Comparison of ENCODE assay signal across 27 mouse cellular contexts in genomic region chr12:49398636-49399035, GRCm38 (mm10). TPM values are rescaled to one million over a fixed set of nuclear protein-coding genes. Genes with fewer than 3 reads are reported as not detected.
DNase-seq lines count a peak whose midpoint lies in the region; ATAC-seq lines count a peak whose summit lies in the region.
"Had no signal": no experiment of that assay in that cellular context is flagged by ENCODE, and none has a peak within 500 bp of the region (broad histone marks: within the 10 kb centered on the region; RNA-seq: fewer than 3 reads in every experiment).

No protein-coding gene starts in this region.

- peak; percentile 7 for DNase-seq in embryo, embryonic 11 days
- no peak for DNase-seq in embryo, embryonic 10 days (ENCODE audit: low spot score)
- DNase-seq in midbrain, embryonic 14.5 days = peak; percentile 27
- DNase-seq in midbrain, embryonic 10.5 days (ENCODE audit: low spot score) = no peak
- DNase-seq in yolk sac, embryonic 10.5 days (ENCODE audit: low spot score) = no peak
- DNase-seq in liver = no peak
- DNase-seq: adrenal gland, postnatal 25 days; cerebellum, adult 9-10 months; gastrocnemius, adult 2 months; heart, postnatal 4 days; kidney, postnatal 36 days; left cerebral cortex, postnatal 4 days; liver, postnatal 0 days; right cerebral cortex, postnatal 4 days; thymus, postnatal 36 days had no signal

- H3K9ac ChIP-seq in midbrain, embryonic 14.5 days (replicated peaks; ENCODE audit: low read length) = no peak overlapping the region
- H3K9ac ChIP-seq in forebrain, embryonic 12.5 days = peak overlapping the region; percentile 44
- H3K9ac ChIP-seq: embryonic facial prominence, embryonic 13.5 days; heart, embryonic 15.5 days; hindbrain, embryonic 15.5 days; intestine, embryonic 15.5 days; kidney, embryonic 15.5 days; liver, postnatal 0 days; stomach, embryonic 15.5 days had no signal

- H3K36me3 ChIP-seq in midbrain, embryonic 14.5 days (ENCODE audit: control insufficient read depth, insufficient read depth, low read length) = no peaks in the 10 kb centered on the region
- no peaks in the 10 kb centered on the region for H3K36me3 ChIP-seq in midbrain, embryonic 10.5 days
- H3K36me3 ChIP-seq in forebrain, embryonic 12.5 days (replicated peaks) = no peaks in the 10 kb centered on the region
- H3K36me3 ChIP-seq: embryonic facial prominence, embryonic 13.5 days; heart, embryonic 15.5 days; hindbrain, embryonic 15.5 days; intestine, embryonic 15.5 days; kidney, embryonic 15.5 days; stomach, embryonic 15.5 days had no signal

- H3K4me2 ChIP-seq in midbrain, embryonic 14.5 days (ENCODE audit: low read length) = no peak overlapping the region
- peak overlapping the region; percentile 44 for H3K4me2 ChIP-seq in forebrain, embryonic 12.5 days
- H3K4me2 ChIP-seq: embryonic facial prominence, embryonic 13.5 days; heart, embryonic 15.5 days; hindbrain, embryonic 15.5 days; intestine, embryonic 15.5 days; kidney, embryonic 15.5 days; liver, embryonic 11.5 days; stomach, embryonic 15.5 days had no signal

- ATAC-seq in midbrain, embryonic 14.5 days (ENCODE audit: low FRiP score, low TSS enrichment) = no peak
- no peak for ATAC-seq in forebrain, embryonic 12.5 days (ENCODE audit: low FRiP score)
- ATAC-seq: intestine, embryonic 15.5 days; liver, postnatal 0 days; lung, postnatal 0 days had no signal

- H3K4me1 ChIP-seq in midbrain, embryonic 14.5 days (ENCODE audit: control insufficient read depth, insufficient read depth, low read length) = peaks cover 7% of the 10 kb centered on the region; the same call in 1 of the 2 replicates
- peaks cover 15% of the 10 kb centered on the region for H3K4me1 ChIP-seq in midbrain, embryonic 10.5 days
- peaks cover 12% of the 10 kb centered on the region for H3K4me1 ChIP-seq in forebrain, embryonic 12.5 days

- H3K27ac ChIP-seq in midbrain, embryonic 14.5 days (replicated peaks; ENCODE audit: low read depth, low read length) = no peak overlapping the region
- no peak overlapping the region for H3K27ac ChIP-seq in midbrain, embryonic 10.5 days (replicated peaks)
- peak overlapping the region; percentile 76 for H3K27ac ChIP-seq in forebrain, embryonic 12.5 days
- H3K27ac ChIP-seq: embryonic facial prominence, embryonic 13.5 days; gastrocnemius, adult 2 months; heart, embryonic 15.5 days; hindbrain, embryonic 15.5 days; intestine, embryonic 15.5 days; kidney, embryonic 15.5 days; macrophage; stomach, embryonic 15.5 days had no signal

- H3K4me3 ChIP-seq in midbrain, embryonic 14.5 days (replicated peaks; ENCODE audit: low read depth, low read length) = no peak overlapping the region
- no peak overlapping the region for H3K4me3 ChIP-seq in midbrain, embryonic 10.5 days
- no peak overlapping the region; the same call in 1 of the 2 replicates for H3K4me3 ChIP-seq in forebrain, embryonic 12.5 days (replicated peaks)
- H3K4me3 ChIP-seq: embryonic facial prominence, embryonic 13.5 days; erythroblast, embryonic 14.5 days; gastrocnemius, adult 2 months; heart, embryonic 15.5 days; hindbrain, embryonic 15.5 days; intestine, embryonic 15.5 days; kidney, embryonic 15.5 days; stomach, embryonic 15.5 days had no signal

- H3K9me3 ChIP-seq in midbrain, embryonic 14.5 days (ENCODE audit: control insufficient read depth, low read length) = no peaks in the 10 kb centered on the region
- no peaks in the 10 kb centered on the region for H3K9me3 ChIP-seq in midbrain, embryonic 10.5 days (replicated peaks)
- H3K9me3 ChIP-seq in forebrain, embryonic 12.5 days = no peaks in the 10 kb centered on the region
- H3K9me3 ChIP-seq: embryonic facial prominence, embryonic 13.5 days; heart, embryonic 15.5 days; hindbrain, embryonic 15.5 days; intestine, embryonic 15.5 days; kidney, embryonic 15.5 days; stomach, embryonic 15.5 days had no signal

- WGBS in midbrain, embryonic 14.5 days = 13% methylated on average over 3 of the region's 3 CpGs
- WGBS in midbrain, embryonic 10.5 days = 12% methylated on average over 3 of the region's 3 CpGs
- 5% methylated on average over 3 of the region's 3 CpGs for WGBS in forebrain, embryonic 12.5 days

- peaks cover 82% of the 10 kb centered on the region for H3K27me3 ChIP-seq in midbrain, embryonic 14.5 days (ENCODE audit: control insufficient read depth, insufficient read depth, low read length)
- H3K27me3 ChIP-seq in midbrain, embryonic 10.5 days (ENCODE audit: low read depth, poor library complexity, severe bottlenecking) = peaks cover 100% of the 10 kb centered on the region
- peaks cover 23% of the 10 kb centered on the region for H3K27me3 ChIP-seq in forebrain, embryonic 12.5 days

RNA-seq across cellular contexts. Expression of gene Gm43517, which starts 13.7 kb away (rescaled TPM):
- polyA plus RNA-seq in midbrain, embryonic 14.5 days (2014; fragmentation: Nextera tagmentation; extraction: Ambion mirVana) = not detected in 2 replicates
- 0.05 TPM in 1 of 2 replicates, not detected in the other for polyA plus RNA-seq in midbrain, embryonic 10.5 days (2016; fragmentation: Nextera tagmentation; extraction: Ambion mirVana)
- polyA plus RNA-seq in forebrain, embryonic 12.5 days (2016; fragmentation: Nextera tagmentation; extraction: Ambion mirVana) = 1.9 and 2.2 TPM in 2 replicates
- polyA plus RNA-seq: embryonic facial prominence, embryonic 13.5 days; erythroblast, embryonic 14.5 days; gonadal fat pad, adult 2 months; heart, embryonic 15.5 days; hindbrain, embryonic 15.5 days; intestine, embryonic 15.5 days; kidney, embryonic 15.5 days; liver, embryonic 11.5 days; liver, postnatal 0 days; lung, postnatal 0 days; macrophage; stomach, embryonic 15.5 days had no signal

RNA-seq across cellular contexts. Expression of gene Foxg1, which starts 16.2 kb away (rescaled TPM):
- 0.16 and 0.28 TPM in 2 replicates for polyA plus RNA-seq in midbrain, embryonic 14.5 days (2014; fragmentation: Nextera tagmentation; extraction: Ambion mirVana)
- polyA plus RNA-seq in midbrain, embryonic 10.5 days (2016; fragmentation: Nextera tagmentation; extraction: Ambion mirVana) = 0.31 and 0.42 TPM in 2 replicates
- 59.7 and 68.4 TPM in 2 replicates for polyA plus RNA-seq in forebrain, embryonic 12.5 days (2016; fragmentation: Nextera tagmentation; extraction: Ambion mirVana)
- polyA plus RNA-seq: gonadal fat pad, adult 2 months; heart, embryonic 15.5 days; intestine, embryonic 15.5 days; kidney, embryonic 15.5 days; liver, postnatal 0 days; lung, postnatal 0 days; macrophage had no signal

Comparison
In these comparisons a context has a peak if more than half of its experiments do, and no peak if none do; other contexts are left out.
1. DNase-seq: peak in embryo, embryonic 11 days (single experiment) and midbrain, embryonic 14.5 days (single experiment); none in embryo, embryonic 10 days (single experiment), midbrain, embryonic 10.5 days (single experiment), yolk sac, embryonic 10.5 days (single experiment) and liver (single experiment).
2. RNA of gene Foxg1, which starts 16.2 kb away (polyA plus RNA-seq): 59.7 to 68.4 TPM in forebrain, embryonic 12.5 days; 0.31 to 0.42 TPM in midbrain, embryonic 10.5 days and 0.16 to 0.28 TPM in midbrain, embryonic 14.5 days; every median in the first group is over 10 times any median in the second.